Comparison of ENCODE assay signal across 8 mouse cellular contexts in the genomic region with DNA sequence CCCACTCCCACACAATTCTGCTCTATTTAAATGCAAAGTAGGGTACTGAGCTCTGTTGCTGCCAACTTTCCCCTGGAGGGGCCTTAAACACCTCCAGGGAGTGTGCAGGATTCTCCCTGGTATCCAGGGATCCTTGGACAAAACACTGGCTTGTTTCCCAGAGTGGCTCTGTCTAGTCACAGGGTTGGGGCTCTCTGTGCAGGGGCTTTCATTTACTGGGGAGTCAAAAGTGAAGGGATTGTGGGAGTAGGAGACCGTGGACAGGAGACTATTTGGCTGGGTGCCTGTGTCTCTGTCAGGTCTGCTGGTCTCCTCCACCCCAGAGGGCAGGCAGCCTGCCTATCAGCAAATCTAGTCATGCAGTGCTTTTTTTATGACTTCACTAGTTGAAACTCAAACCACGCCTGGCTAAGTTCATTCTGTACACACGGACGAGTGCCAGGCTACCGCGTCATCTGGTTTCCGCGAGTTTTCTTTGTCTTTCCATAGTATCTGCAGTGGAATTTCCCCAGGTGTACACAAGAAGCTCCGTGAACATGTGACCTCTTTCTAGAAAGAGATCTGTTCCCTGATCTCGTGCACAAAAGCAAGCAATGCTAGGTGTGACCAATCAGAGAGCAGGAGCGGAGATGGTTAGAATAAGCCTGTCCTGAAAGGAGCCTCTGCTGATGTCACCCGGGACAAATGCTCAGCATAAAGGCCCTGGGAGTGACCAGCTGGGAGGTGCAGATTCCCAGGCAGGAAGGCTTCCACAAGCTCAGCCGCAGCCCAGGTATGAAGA. TPM values are rescaled to one million over a fixed set of nuclear protein-coding genes. Genes with fewer than 3 reads are reported as not detected.
A peak's percentile ranks its signal among the peaks of the same experiment; 100 is the strongest.
DNase-seq lines count a peak whose midpoint lies in the region; ATAC-seq and TF ChIP-seq lines count a peak whose summit lies in the region.

No protein-coding gene starts in this region.

- H3K4me3 ChIP-seq in embryonic facial prominence, embryonic 12.5 days, result no peak overlapping the region
- H3K4me3 ChIP-seq in embryonic facial prominence, embryonic 10.5 days, result no peak overlapping the region
- H3K4me3 ChIP-seq in liver, postnatal 0 days (ENCODE audit: low read depth, low read length), result no peak overlapping the region
- H3K4me3 ChIP-seq in stomach, embryonic 15.5 days (replicated peaks), result no peak overlapping the region

- no peak overlapping the region for H3K9ac ChIP-seq in embryonic facial prominence, embryonic 12.5 days
- H3K9ac ChIP-seq in liver, postnatal 0 days (replicated peaks), result no peak overlapping the region
- H3K9ac ChIP-seq in stomach, embryonic 15.5 days, result no peak overlapping the region

- no peak for TF ChIP-seq EP300 in liver, postnatal 0 days (IDR thresholded peaks at IDR 0.05; ENCODE audit: low read depth)

- TF ChIP-seq CTCF in liver, postnatal 0 days (IDR thresholded peaks at IDR 0.05; ENCODE audit: low read depth), result no peak

- intact Hi-C loops in heart, postnatal 14 days (cut with DNase I), result no loop called here

- H3K36me3 ChIP-seq in embryonic facial prominence, embryonic 12.5 days, result no peaks in the 10 kb centered on the region
- no peaks in the 10 kb centered on the region for H3K36me3 ChIP-seq in embryonic facial prominence, embryonic 10.5 days (replicated peaks)
- H3K36me3 ChIP-seq in liver, postnatal 0 days (replicated peaks; ENCODE audit: insufficient read depth, low read length), result no peaks in the 10 kb centered on the region
- no peaks in the 10 kb centered on the region for H3K36me3 ChIP-seq in stomach, embryonic 15.5 days

- no peak overlapping the region for H3K4me2 ChIP-seq in embryonic facial prominence, embryonic 12.5 days (replicated peaks)
- H3K4me2 ChIP-seq in liver, postnatal 0 days (ENCODE audit: low read depth, low read length), result peak overlapping the region; percentile 19; the same call in 1 of the 2 replicates
- H3K4me2 ChIP-seq in stomach, embryonic 15.5 days, result peak overlapping the region; percentile 35

- 56% methylated on average over 13 of the region's 13 CpGs for WGBS in embryonic facial prominence, embryonic 12.5 days
- WGBS in embryonic facial prominence, embryonic 10.5 days, result 70% methylated on average over 13 of the region's 13 CpGs
- WGBS in liver, postnatal 0 days (ENCODE audit: insufficient replicate concordance), result 52% methylated on average over 13 of the region's 13 CpGs
- 42% methylated on average over 13 of the region's 13 CpGs for WGBS in stomach, embryonic 15.5 days

- H3K27ac ChIP-seq in embryonic facial prominence, embryonic 12.5 days, result peak overlapping the region; percentile 38; the same call in 1 of the 2 replicates
- H3K27ac ChIP-seq in embryonic facial prominence, embryonic 10.5 days (replicated peaks), result no peak overlapping the region
- peak overlapping the region; percentile 49 for H3K27ac ChIP-seq in liver, postnatal 0 days (ENCODE audit: low read depth)
- H3K27ac ChIP-seq in stomach, embryonic 15.5 days, result peak overlapping the region; percentile 78

- H3K4me1 ChIP-seq in embryonic facial prominence, embryonic 12.5 days, result peaks cover 15% of the 10 kb centered on the region
- peaks cover 14% of the 10 kb centered on the region for H3K4me1 ChIP-seq in embryonic facial prominence, embryonic 10.5 days
- H3K4me1 ChIP-seq in liver, postnatal 0 days (ENCODE audit: insufficient read depth), result peaks cover 8% of the 10 kb centered on the region
- 0 out of 2 replicates have a peak, but pooled peaks cover 6% of the 10 kb centered on the region for H3K4me1 ChIP-seq in stomach, embryonic 15.5 days

- H3K27me3 ChIP-seq in embryonic facial prominence, embryonic 12.5 days, result no peaks in the 10 kb centered on the region
- 0 out of 2 replicates have a peak, but pooled peaks cover 3% of the 10 kb centered on the region for H3K27me3 ChIP-seq in embryonic facial prominence, embryonic 10.5 days (replicated peaks; ENCODE audit: low read depth, poor library complexity, severe bottlenecking)
- no peaks in the 10 kb centered on the region for H3K27me3 ChIP-seq in liver, postnatal 0 days (ENCODE audit: insufficient read depth, low read length)
- H3K27me3 ChIP-seq in stomach, embryonic 15.5 days (replicated peaks), result no peaks in the 10 kb centered on the region

- no peak for DNase-seq in embryonic facial prominence, embryonic 10.5 days (ENCODE audit: low spot score)
- peak; percentile 83 for DNase-seq in MN1 (ENCODE audit: low spot score)
- peak; percentile 41 for DNase-seq in heart, postnatal 14 days
- DNase-seq in liver, postnatal 0 days, result peak; percentile 51
- no peak for DNase-seq in right cerebral cortex, postnatal 10 days (ENCODE audit: low spot score in 2 of 2)

- H3K9me3 ChIP-seq in embryonic facial prominence, embryonic 12.5 days, result no peaks in the 10 kb centered on the region
- no peaks in the 10 kb centered on the region for H3K9me3 ChIP-seq in embryonic facial prominence, embryonic 10.5 days
- H3K9me3 ChIP-seq in liver, postnatal 0 days (ENCODE audit: low read length), result no peaks in the 10 kb centered on the region
- H3K9me3 ChIP-seq in stomach, embryonic 15.5 days, result no peaks in the 10 kb centered on the region

- ATAC-seq in embryonic facial prominence, embryonic 12.5 days (ENCODE audit: insufficient number of reproducible peaks, insufficient read depth, low FRiP score, low TSS enrichment), result no peak
- peak; percentile 87 for ATAC-seq in liver, postnatal 0 days
- ATAC-seq in stomach, embryonic 15.5 days (ENCODE audit: insufficient read depth, low FRiP score, low read depth), result peak; percentile 76
- no peak for ATAC-seq in granulocyte monocyte progenitor cell, adult 5-6 weeks (replicated peaks; ENCODE audit: poor library complexity, severe bottlenecking)

RNA-seq across cellular contexts. Expression of a gene that starts 1.5 kb away (rescaled TPM):
- 189 and 194 TPM in 2 replicates for polyA plus RNA-seq in embryonic facial prominence, embryonic 12.5 days (2016; fragmentation: Nextera tagmentation; extraction: Ambion mirVana)
- 196 and 197 TPM in 2 replicates for polyA plus RNA-seq in embryonic facial prominence, embryonic 10.5 days (2016; fragmentation: Nextera tagmentation; extraction: Ambion mirVana)
- total RNA-seq in heart, postnatal 14 days (2021), result 10 to 100 TPM; 44.3 to 44.4 TPM
- 67.8 and 72.6 TPM in 2 replicates for polyA plus RNA-seq in liver, postnatal 0 days (2015; fragmentation: Nextera tagmentation; extraction: Ambion mirVana)
- polyA plus RNA-seq in stomach, embryonic 15.5 days (2015; fragmentation: Nextera tagmentation; extraction: Ambion mirVana), result 149 and 151 TPM in 2 replicates
- total RNA-seq in granulocyte monocyte progenitor cell, adult 5-6 weeks (2014; fragmentation: Nextera tagmentation), result 121 and 125 TPM in 2 replicates
- 204 and 256 TPM in 2 replicates for total RNA-seq in granulocyte monocyte progenitor cell, adult 5-6 weeks (2017)

RNA-seq across cellular contexts. Expression of a gene that starts 2.8 kb away (rescaled TPM):
- polyA plus RNA-seq in embryonic facial prominence, embryonic 12.5 days (2016; fragmentation: Nextera tagmentation; extraction: Ambion mirVana), result 53.2 and 53.3 TPM in 2 replicates
- 44.0 and 49.6 TPM in 2 replicates for polyA plus RNA-seq in embryonic facial prominence, embryonic 10.5 days (2016; fragmentation: Nextera tagmentation; extraction: Ambion mirVana)
- total RNA-seq in heart, postnatal 14 days (2021), result 100 to 1,000 TPM; 316 to 336 TPM
- polyA plus RNA-seq in liver, postnatal 0 days (2015; fragmentation: Nextera tagmentation; extraction: Ambion mirVana), result 3.5 and 3.8 TPM in 2 replicates
- polyA plus RNA-seq in stomach, embryonic 15.5 days (2015; fragmentation: Nextera tagmentation; extraction: Ambion mirVana), result 21.4 and 28.1 TPM in 2 replicates
- 10.9 and 22.5 TPM in 2 replicates for total RNA-seq in granulocyte monocyte progenitor cell, adult 5-6 weeks (2014; fragmentation: Nextera tagmentation)
- total RNA-seq in granulocyte monocyte progenitor cell, adult 5-6 weeks (2017), result 3.7 and 6.2 TPM in 2 replicates

RNA-seq across cellular contexts. Expression of a gene that starts 54.2 kb away (rescaled TPM):
- polyA plus RNA-seq in embryonic facial prominence, embryonic 12.5 days (2016; fragmentation: Nextera tagmentation; extraction: Ambion mirVana), result 47.9 and 50.4 TPM in 2 replicates
- polyA plus RNA-seq in embryonic facial prominence, embryonic 10.5 days (2016; fragmentation: Nextera tagmentation; extraction: Ambion mirVana), result 48.0 and 56.9 TPM in 2 replicates
- 10 to 100 TPM; 29.5 to 32.5 TPM for total RNA-seq in heart, postnatal 14 days (2021)
- polyA plus RNA-seq in liver, postnatal 0 days (2015; fragmentation: Nextera tagmentation; extraction: Ambion mirVana), result 21.2 and 25.1 TPM in 2 replicates
- 58.0 and 59.2 TPM in 2 replicates for polyA plus RNA-seq in stomach, embryonic 15.5 days (2015; fragmentation: Nextera tagmentation; extraction: Ambion mirVana)
- total RNA-seq in granulocyte monocyte progenitor cell, adult 5-6 weeks (2014; fragmentation: Nextera tagmentation), result 13.2 and 41.4 TPM in 2 replicates
- 46.0 and 64.1 TPM in 2 replicates for total RNA-seq in granulocyte monocyte progenitor cell, adult 5-6 weeks (2017)

Comparison
In these comparisons a context has a peak if more than half of its experiments do, and no peak if none do; other contexts are left out.
1. ATAC-seq: peak in liver, postnatal 0 days (single experiment) and stomach, embryonic 15.5 days (single experiment); none in embryonic facial prominence, embryonic 12.5 days (single experiment) and granulocyte monocyte progenitor cell, adult 5-6 weeks (single experiment).
2. DNase-seq: peak in MN1 (single experiment), heart, postnatal 14 days (2 of 2) and liver, postnatal 0 days (single experiment); none in embryonic facial prominence, embryonic 10.5 days (single experiment) and right cerebral cortex, postnatal 10 days (0 of 2).